Mouse (Mus musculus) lung, embryonic 16.5 days (tissue): ENCODE measurements at regions not wholly inside any gene's neighbourhood (a gene's known extent, or its start where the extent isn't known, plus 50 kb on each side); places are given as distances from the start of the nearest gene placed in this dataset.

Experiments
- ATAC-seq: fragments of 200-750 bp; cut with Nextera tagmentation; 2 replicates; pipeline ENCODE4 v1.8.0; 2017; ENCODE audit warnings: low read depth, mild to moderate bottlenecking, moderate library complexity
- H3K27ac ChIP-seq: fragments of 300-500 bp; sonication (generic); 2 replicates; pipeline ENCODE4 v1.5.1; 2014; ENCODE audit warnings: mild to moderate bottlenecking, control low read depth, low read length
- H3K27me3 ChIP-seq: fragments of 300-500 bp; sonication (generic); 2 replicates; pipeline ENCODE4 v1.6.1; 2014; ENCODE audit warnings: low read depth, low read length, mixed read lengths; ENCODE audit not compliant: control insufficient read depth, insufficient read depth
- H3K36me3 ChIP-seq: fragments of 300-500 bp; sonication (generic); 2 replicates; pipeline ENCODE4 v1.6.1; 2014; ENCODE audit warnings: low read length; ENCODE audit not compliant: control insufficient read depth, insufficient read depth
- H3K4me1 ChIP-seq: fragments of 300-500 bp; sonication (generic); replicated peaks from 2 replicates; pipeline ENCODE4 v1.6.1; 2014; ENCODE audit warnings: low read length, mixed read lengths; ENCODE audit not compliant: control insufficient read depth, insufficient read depth
- H3K4me2 ChIP-seq: fragments of 300-500 bp; sonication (generic); 2 replicates; pipeline ENCODE4 v1.6.1; 2014; ENCODE audit warnings: low read depth, low read length, control low read depth
- H3K4me3 ChIP-seq: fragments of 300-500 bp; sonication (generic); 2 replicates; pipeline ENCODE4 v1.5.1; 2014; ENCODE audit warnings: mild to moderate bottlenecking, low read length, control low read depth
- H3K9ac ChIP-seq: fragments of 300-500 bp; sonication (generic); 2 replicates; pipeline ENCODE4 v1.6.1; 2014; ENCODE audit warnings: low read length, control low read depth
- H3K9me3 ChIP-seq: fragments of 300-500 bp; sonication (generic); 2 replicates; pipeline ENCODE4 v1.6.1; 2016; ENCODE audit warnings: low read length; ENCODE audit not compliant: control insufficient read depth
- WGBS: fragments of 180-500 bp; shearing (Covaris S2); extraction: QIAGEN DNeasy Blood & Tissue Kit; methylation state at CpG from one replicate; pipeline ENCODE4 v1.1.7; 2014; 5-methylcytosine and 5-hydroxymethylcytosine counted together

GRCm38 (mm10) chr12:70702473-70702872 is 122.8 kb upstream of the Frmd6 start:
- H3K9ac ChIP-seq = no peak overlapping the region
- no peak for ATAC-seq
- H3K4me1 ChIP-seq = peaks cover under 1% of the 10 kb centered on the region
- no peaks in the 10 kb centered on the region for H3K9me3 ChIP-seq
- H3K36me3 ChIP-seq = no peaks in the 10 kb centered on the region
- H3K27ac ChIP-seq = no peak overlapping the region
- H3K4me3 ChIP-seq = no peak overlapping the region
- WGBS = 93% methylated on average over 5 of the region's 5 CpGs
- no peak overlapping the region for H3K4me2 ChIP-seq
- no peaks in the 10 kb centered on the region for H3K27me3 ChIP-seq

GRCm38 (mm10) chr12:70706806-70707628 is 118.3 kb upstream of the Frmd6 start:
- ATAC-seq = no peak
- H3K4me1 ChIP-seq = peaks cover 6% of the 10 kb centered on the region
- H3K4me3 ChIP-seq = no peak overlapping the region
- H3K4me2 ChIP-seq = no peak overlapping the region
- H3K9ac ChIP-seq = no peak overlapping the region
- no peak overlapping the region for H3K27ac ChIP-seq
- no peaks in the 10 kb centered on the region for H3K36me3 ChIP-seq
- WGBS = 73% methylated on average over 11 of the region's 11 CpGs
- H3K27me3 ChIP-seq = no peaks in the 10 kb centered on the region
- no peaks in the 10 kb centered on the region for H3K9me3 ChIP-seq

GRCm38 (mm10) chr12:70707629-70708289 is 117.6 kb upstream of the Frmd6 start:
- no peak overlapping the region for H3K9ac ChIP-seq
- H3K4me2 ChIP-seq = no peak overlapping the region
- H3K4me3 ChIP-seq = no peak overlapping the region
- 30% methylated on average over 6 of the region's 6 CpGs for WGBS
- peaks cover 9% of the 10 kb centered on the region for H3K4me1 ChIP-seq
- H3K27me3 ChIP-seq = no peaks in the 10 kb centered on the region
- no peaks in the 10 kb centered on the region for H3K9me3 ChIP-seq
- no peak overlapping the region for H3K27ac ChIP-seq
- H3K36me3 ChIP-seq = no peaks in the 10 kb centered on the region
- peak; percentile 61; the same call in 1 of the 2 replicates for ATAC-seq

GRCm38 (mm10) chr12:70708290-70708668 is 117.0 kb upstream of the Frmd6 start:
- Histone ChIP-seq H3K27me3 (no peaks in the 10 kb centered on the region), H3K9me3 (no peaks in the 10 kb centered on the region), H3K36me3 (no peaks in the 10 kb centered on the region), H3K4me3 (no peak overlapping the region), H3K27ac (no peak overlapping the region), H3K9ac (no peak overlapping the region), H3K4me1 (peaks cover 15% of the 10 kb centered on the region), H3K4me2 (no peak overlapping the region)
- no peak for ATAC-seq
- WGBS = 81% methylated on average over 5 of the region's 5 CpGs

- Histone ChIP-seq H3K27ac (no peak overlapping the region), H3K9ac (no peak overlapping the region), H3K9me3 (no peaks in the 10 kb centered on the region), H3K4me1 (peaks cover 22% of the 10 kb centered on the region), H3K27me3 (no peaks in the 10 kb centered on the region), H3K36me3 (no peaks in the 10 kb centered on the region), H3K4me3 (no peak overlapping the region), H3K4me2 (no peak overlapping the region)
- 81% methylated on average over 7 of the region's 7 CpGs for WGBS
- ATAC-seq = no peak
Observed at GRCm38 (mm10) chr12:70710311-70710710, 115.0 kb upstream of the Frmd6 start.

GRCm38 (mm10) chr12:70711030-70711429 is 114.3 kb upstream of the Frmd6 start:
- Histone ChIP-seq H3K4me2 (no peak overlapping the region), H3K9me3 (no peaks in the 10 kb centered on the region), H3K27ac (no peak overlapping the region), H3K36me3 (no peaks in the 10 kb centered on the region), H3K4me1 (peaks cover 22% of the 10 kb centered on the region), H3K9ac (no peak overlapping the region), H3K4me3 (no peak overlapping the region), H3K27me3 (no peaks in the 10 kb centered on the region)
- WGBS = 52% methylated on average over 5 of the region's 5 CpGs
- no peak for ATAC-seq

GRCm38 (mm10) chr12:70712322-70713024 is 112.8 kb upstream of the Frmd6 start:
- peaks cover 22% of the 10 kb centered on the region for H3K4me1 ChIP-seq
- no peaks in the 10 kb centered on the region for H3K27me3 ChIP-seq
- H3K9me3 ChIP-seq = no peaks in the 10 kb centered on the region
- peak overlapping the region; percentile 71 for H3K27ac ChIP-seq
- H3K36me3 ChIP-seq = no peaks in the 10 kb centered on the region
- H3K9ac ChIP-seq = no peak overlapping the region
- peak; percentile 76 for ATAC-seq
- H3K4me2 ChIP-seq = no peak overlapping the region
- 14% methylated on average over 5 of the region's 5 CpGs for WGBS
- no peak overlapping the region for H3K4me3 ChIP-seq

GRCm38 (mm10) chr12:70713499-70714280 is 111.6 kb upstream of the Frmd6 start:
- Histone ChIP-seq H3K27me3 (no peaks in the 10 kb centered on the region), H3K36me3 (no peaks in the 10 kb centered on the region), H3K9ac (no peak overlapping the region), H3K4me3 (no peak overlapping the region), H3K4me2 (no peak overlapping the region), H3K9me3 (no peaks in the 10 kb centered on the region), H3K4me1 (peaks cover 20% of the 10 kb centered on the region), H3K27ac (peak overlapping the region; percentile 71)
- 40% methylated on average over 18 of the region's 18 CpGs for WGBS
- ATAC-seq = no peak
